Mouse (Mus musculus) central nervous system, embryonic 11.5 days (tissue): ENCODE results near the gene Isl2. TPM values are rescaled to one million over a fixed set of nuclear protein-coding genes. Genes with fewer than 3 reads are reported as not detected.

Experiments
- polyA plus RNA-seq: library from polyadenylated mRNA; depleted of rRNA; stranded (reverse); fragments of >200 nt; gene quantifications from 2 replicates; pipeline ENCODE4 v1.2.3, GENCODE M21; 2012; rRNA removed

Isl2 gene
- 15.2 and 18.0 TPM in 2 replicates for polyA plus RNA-seq

DNA sequence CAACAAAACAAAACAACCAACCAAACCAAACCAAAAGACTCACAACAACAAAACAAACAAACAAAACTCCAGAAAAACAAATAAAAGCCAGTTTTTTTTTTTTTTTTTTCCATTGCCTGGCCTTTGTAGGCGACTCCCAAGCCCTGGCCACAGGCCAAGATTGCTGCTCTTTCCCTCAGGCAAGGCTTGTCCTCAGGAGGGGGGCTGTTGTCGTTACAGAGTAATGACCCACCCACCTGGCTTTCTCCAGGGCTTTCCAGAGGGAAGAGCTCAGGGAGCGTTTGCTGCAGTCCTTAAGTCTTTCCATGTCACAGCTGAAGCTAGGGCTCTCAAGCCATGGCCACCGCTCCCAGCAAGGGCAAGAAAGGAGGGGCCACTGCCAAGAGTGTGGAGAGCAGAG lies at the start of gene Isl2:
Isl2 (plus strand) TSS at position 296 of the 400 bp plus-strand sequence.

DNA sequence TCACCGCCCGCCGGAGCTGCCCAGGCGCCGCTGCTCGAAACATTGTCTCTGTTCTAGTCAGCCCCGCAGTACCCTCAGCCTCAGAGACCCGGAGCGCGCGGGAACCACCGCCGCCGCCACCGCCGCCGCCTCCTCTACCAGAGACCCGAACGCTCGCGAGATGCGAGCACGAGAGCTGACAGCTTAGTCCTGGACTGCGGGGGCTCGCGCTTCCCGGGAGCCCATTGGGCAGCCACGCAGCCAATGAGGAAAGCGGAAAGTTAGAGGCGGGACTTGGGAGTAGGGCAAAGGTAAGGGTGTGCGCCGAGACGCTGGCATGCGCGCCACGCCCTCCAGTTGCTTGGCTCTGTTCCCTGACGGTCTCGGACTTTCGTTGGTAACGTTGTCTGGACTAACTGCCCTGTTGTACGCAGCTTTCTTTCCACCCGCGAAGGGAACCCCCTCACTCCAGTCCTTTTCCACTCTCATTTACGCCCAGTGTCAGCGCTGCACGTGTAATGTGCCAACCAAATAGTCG lies 26.4 kb upstream of the Isl2 start, which contains the start of gene Etfa:
Etfa (minus strand) TSS at position 217 of the 517 bp plus-strand sequence.

Other genes starting within 250 kb of the Isl2 start
- gene Nrg4, start 211.8 kb upstream of the Isl2 start, polyA plus RNA-seq: 0.36 and 0.58 TPM in 2 replicates
- 1.2 and 1.5 TPM in 2 replicates for gene Tmem266, start 211.8 kb upstream of the Isl2 start, polyA plus RNA-seq
- gene Etfa, start 26.4 kb upstream of the Isl2 start, polyA plus RNA-seq: 68.0 and 76.9 TPM in 2 replicates